ENCODE assay signal across 31 mouse cellular contexts in the genomic region with DNA sequence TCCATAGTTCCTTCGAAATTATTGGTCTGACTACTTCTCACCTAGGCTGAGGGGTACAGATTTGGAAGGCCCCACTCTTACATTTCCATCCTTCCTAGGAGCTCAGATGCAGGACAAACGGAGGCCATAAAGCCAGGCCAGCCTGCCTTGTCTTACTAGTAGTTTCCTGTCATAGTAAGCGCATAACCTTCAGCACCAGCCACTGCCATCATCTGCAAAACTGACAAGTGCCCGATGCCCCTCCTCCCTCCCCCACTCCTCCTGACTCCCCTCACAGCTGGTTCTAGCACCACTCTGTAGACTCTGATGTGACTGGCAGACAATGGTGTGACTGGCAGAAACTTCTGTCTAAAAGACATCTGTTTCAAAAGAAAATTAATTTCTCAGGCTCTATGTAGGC. TPM values are rescaled to one million over a fixed set of nuclear protein-coding genes. Genes with fewer than 3 reads are reported as not detected.
"Had no signal": no experiment of that assay in that cellular context is flagged by ENCODE, and none has a peak within 500 bp of the region (broad histone marks: within the 10 kb centered on the region; RNA-seq: fewer than 3 reads in every experiment).

No protein-coding gene starts in this region.

- H3K9me3 ChIP-seq: embryonic facial prominence, embryonic 10.5 days; embryonic facial prominence, embryonic 12.5 days; embryonic facial prominence, embryonic 13.5 days; embryonic facial prominence, embryonic 15.5 days; forebrain, embryonic 10.5 days; forebrain, embryonic 12.5 days; forebrain, embryonic 13.5 days; forebrain, embryonic 15.5 days had no signal

- H3K9ac ChIP-seq: embryonic facial prominence, embryonic 12.5 days; embryonic facial prominence, embryonic 13.5 days; embryonic facial prominence, embryonic 15.5 days; forebrain, embryonic 12.5 days; forebrain, embryonic 13.5 days; forebrain, embryonic 15.5 days; forebrain, postnatal 0 days had no signal

- H3K4me3 ChIP-seq: embryonic facial prominence, embryonic 10.5 days; embryonic facial prominence, embryonic 12.5 days; embryonic facial prominence, embryonic 13.5 days; embryonic facial prominence, embryonic 15.5 days; erythroblast, embryonic 14.5 days; forebrain, embryonic 10.5 days; forebrain, embryonic 12.5 days; forebrain, embryonic 13.5 days; forebrain, embryonic 15.5 days; gastrocnemius, adult 2 months; heart, adult 2 months had no signal

- H3K4me2 ChIP-seq: embryonic facial prominence, embryonic 12.5 days; embryonic facial prominence, embryonic 13.5 days; embryonic facial prominence, embryonic 15.5 days; forebrain, embryonic 12.5 days; forebrain, embryonic 13.5 days; forebrain, embryonic 15.5 days had no signal

- H3K36me3 ChIP-seq: embryonic facial prominence, embryonic 10.5 days; embryonic facial prominence, embryonic 12.5 days; embryonic facial prominence, embryonic 13.5 days; embryonic facial prominence, embryonic 15.5 days; forebrain, embryonic 10.5 days; forebrain, embryonic 12.5 days; forebrain, embryonic 15.5 days had no signal

- H3K4me1 ChIP-seq: embryonic facial prominence, embryonic 12.5 days; embryonic facial prominence, embryonic 15.5 days; forebrain, embryonic 10.5 days; forebrain, embryonic 12.5 days; forebrain, embryonic 13.5 days; forebrain, embryonic 15.5 days had no signal

- H3K27ac ChIP-seq: embryonic facial prominence, embryonic 10.5 days; embryonic facial prominence, embryonic 12.5 days; embryonic facial prominence, embryonic 13.5 days; embryonic facial prominence, embryonic 15.5 days; forebrain, embryonic 10.5 days; forebrain, embryonic 12.5 days; forebrain, embryonic 13.5 days; forebrain, embryonic 15.5 days; gastrocnemius, adult 2 months; heart, adult 2 months had no signal

- H3K27me3 ChIP-seq: embryonic facial prominence, embryonic 12.5 days; embryonic facial prominence, embryonic 13.5 days; embryonic facial prominence, embryonic 15.5 days; forebrain, embryonic 13.5 days; forebrain, embryonic 15.5 days had no signal

- ATAC-seq: forebrain, embryonic 14.5 days; forebrain, embryonic 15.5 days; forebrain, embryonic 16.5 days; forebrain, postnatal 0 days had no signal

- DNase-seq: cerebellum, adult 2 months; cerebellum, adult 9-10 months; cerebellum, postnatal 10 days; cerebellum, postnatal 14 days; cerebellum, postnatal 25 days; cerebellum, postnatal 36 days; embryo, embryonic 11 days; forebrain, postnatal 0 days; gastrocnemius, adult 2 months; gastrocnemius, postnatal 10 days; gastrocnemius, postnatal 14 days; gastrocnemius, postnatal 25 days; gastrocnemius, postnatal 36 days; heart, adult 18-20 months; heart, adult 2 months had no signal

RNA-seq across cellular contexts. Expression of a gene that starts 20.4 kb away (rescaled TPM):
- total RNA-seq: common myeloid progenitor, adult 5-6 weeks had no signal
- polyA plus RNA-seq: erythroblast, embryonic 14.5 days had no signal

RNA-seq across cellular contexts. Expression of a gene that starts 54.5 kb away (rescaled TPM):
- total RNA-seq: common myeloid progenitor, adult 5-6 weeks; gastrocnemius, adult 18-20 months; gastrocnemius, adult 2 months; gastrocnemius, adult 8-10 months; gastrocnemius, postnatal 36 days; granulocyte monocyte progenitor cell, adult 5-6 weeks; heart, adult 18-20 months; heart, adult 2 months; heart, adult 8-10 months had no signal
- polyA plus RNA-seq: embryonic facial prominence, embryonic 13.5 days; embryonic facial prominence, embryonic 15.5 days; erythroblast, embryonic 14.5 days had no signal
